In the genomic region with DNA sequence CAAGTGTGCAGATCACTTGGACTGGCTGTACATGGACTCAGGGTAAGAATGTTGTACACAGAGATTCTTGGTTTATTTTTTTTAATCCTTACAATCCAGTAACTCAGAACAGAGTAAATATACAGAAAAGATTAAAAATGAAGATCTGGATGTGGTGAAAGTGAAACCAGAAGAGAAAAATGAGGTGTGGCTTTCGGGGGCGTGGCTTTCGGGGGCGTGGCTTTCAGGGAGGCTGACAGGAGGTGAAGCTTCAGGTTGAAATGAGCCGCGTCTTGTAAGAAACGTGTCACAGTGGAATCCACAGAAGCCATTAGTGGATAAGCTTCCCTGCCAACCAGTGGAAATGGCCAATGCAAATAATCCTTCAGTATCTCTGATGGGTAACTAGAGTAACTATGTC, we compare ENCODE assay signal across 12 mouse cellular contexts. TPM values are rescaled to one million over a fixed set of nuclear protein-coding genes. Genes with fewer than 3 reads are reported as not detected.
DNase-seq lines count a peak whose midpoint lies in the region; ATAC-seq lines count a peak whose summit lies in the region.
"Had no signal": no experiment of that assay in that cellular context is flagged by ENCODE, and none has a peak within 500 bp of the region (broad histone marks: within the 10 kb centered on the region; RNA-seq: fewer than 3 reads in every experiment).

No protein-coding gene starts in this region.

- no peak overlapping the region for H3K4me2 ChIP-seq in midbrain, embryonic 14.5 days (ENCODE audit: low read length)
- H3K4me2 ChIP-seq: heart, embryonic 15.5 days had no signal

- H3K4me3 ChIP-seq in midbrain, embryonic 14.5 days (replicated peaks; ENCODE audit: low read depth, low read length) = no peak overlapping the region
- H3K4me3 ChIP-seq: forebrain, embryonic 10.5 days; heart, embryonic 15.5 days; limb, embryonic 10.5 days had no signal

- H3K27me3 ChIP-seq in midbrain, embryonic 14.5 days (ENCODE audit: control insufficient read depth, insufficient read depth, low read length) = no peaks in the 10 kb centered on the region
- H3K27me3 ChIP-seq: heart, embryonic 15.5 days had no signal

- no peak overlapping the region for H3K9ac ChIP-seq in midbrain, embryonic 14.5 days (replicated peaks; ENCODE audit: low read length)
- H3K9ac ChIP-seq: heart, embryonic 15.5 days had no signal

- H3K36me3 ChIP-seq in midbrain, embryonic 14.5 days (ENCODE audit: control insufficient read depth, insufficient read depth, low read length) = peaks cover 45% of the 10 kb centered on the region

- 86% methylated on average over 7 of the region's 7 CpGs for WGBS in midbrain, embryonic 14.5 days

- DNase-seq in kidney, postnatal 4 days = peak; percentile 11 to 13
- DNase-seq in kidney, postnatal 14 days = no peak
- DNase-seq in NIH3T3 (ENCODE audit: low read depth) = peak; percentile 5
- peak; percentile 57 for DNase-seq in naive thymus-derived CD4-positive, alpha-beta T cell, adult 2 months (ENCODE audit: low read depth)
- DNase-seq in adrenal gland, postnatal 10 days = no peak
- no peak for DNase-seq in left cerebral cortex, postnatal 10 days (ENCODE audit: extremely low spot score in 1 of 2, low spot score in 2 of 2)
- DNase-seq in midbrain, embryonic 14.5 days = no peak
- DNase-seq: gastrocnemius, postnatal 36 days had no signal

- no peak overlapping the region for H3K27ac ChIP-seq in midbrain, embryonic 14.5 days (replicated peaks; ENCODE audit: low read depth, low read length)
- H3K27ac ChIP-seq: forebrain, embryonic 10.5 days; heart, embryonic 15.5 days; limb, embryonic 10.5 days had no signal

- no peaks in the 10 kb centered on the region for H3K9me3 ChIP-seq in midbrain, embryonic 14.5 days (ENCODE audit: control insufficient read depth, low read length)
- H3K9me3 ChIP-seq: forebrain, embryonic 10.5 days; heart, embryonic 15.5 days; limb, embryonic 10.5 days had no signal

- intact Hi-C loops in left cerebral cortex, postnatal 10 days (cut with DNase I) = no loop called here

- ATAC-seq in granulocyte monocyte progenitor cell, adult 5-6 weeks (replicated peaks; ENCODE audit: poor library complexity, severe bottlenecking) = peak; percentile 52; the same call in 1 of the 2 replicates
- ATAC-seq in midbrain, embryonic 14.5 days (ENCODE audit: low FRiP score, low TSS enrichment) = no peak

- H3K4me1 ChIP-seq in midbrain, embryonic 14.5 days (ENCODE audit: control insufficient read depth, insufficient read depth, low read length) = no peaks in the 10 kb centered on the region
- H3K4me1 ChIP-seq: forebrain, embryonic 10.5 days; limb, embryonic 10.5 days had no signal

RNA-seq across cellular contexts. Expression of a gene that starts 7.1 kb away (rescaled TPM):
- total RNA-seq in granulocyte monocyte progenitor cell, adult 5-6 weeks (2014; fragmentation: Nextera tagmentation) = 52.6 and 57.0 TPM in 2 replicates
- total RNA-seq in granulocyte monocyte progenitor cell, adult 5-6 weeks (2017) = 52.2 and 70.0 TPM in 2 replicates
- total RNA-seq in adrenal gland, postnatal 10 days (2021) = 10 to 100 TPM; 38.8 to 42.3 TPM
- total RNA-seq in left cerebral cortex, postnatal 10 days (2021) = 10 to 100 TPM; 29.6 to 33.0 TPM
- polyA plus RNA-seq in midbrain, embryonic 14.5 days (2014; fragmentation: Nextera tagmentation; extraction: Ambion mirVana) = 43.7 and 55.1 TPM in 2 replicates

RNA-seq across cellular contexts. Expression of a gene that starts 7.1 kb away (rescaled TPM):
- total RNA-seq in granulocyte monocyte progenitor cell, adult 5-6 weeks (2014; fragmentation: Nextera tagmentation) = 20.6 and 28.2 TPM in 2 replicates
- total RNA-seq in granulocyte monocyte progenitor cell, adult 5-6 weeks (2017) = 27.9 and 28.1 TPM in 2 replicates
- total RNA-seq in adrenal gland, postnatal 10 days (2021) = 10 to 100 TPM; 29.3 to 35.3 TPM
- total RNA-seq in left cerebral cortex, postnatal 10 days (2021) = 10 to 100 TPM; 41.8 to 48.7 TPM
- polyA plus RNA-seq in midbrain, embryonic 14.5 days (2014; fragmentation: Nextera tagmentation; extraction: Ambion mirVana) = 37.1 and 46.6 TPM in 2 replicates

RNA-seq across cellular contexts. Expression of a gene that starts 46.4 kb away (rescaled TPM):
- 17.5 and 18.2 TPM in 2 replicates for total RNA-seq in granulocyte monocyte progenitor cell, adult 5-6 weeks (2014; fragmentation: Nextera tagmentation)
- 8.0 and 15.7 TPM in 2 replicates for total RNA-seq in granulocyte monocyte progenitor cell, adult 5-6 weeks (2017)
- 10 to 100 TPM; 43.4 to 52.3 TPM for total RNA-seq in adrenal gland, postnatal 10 days (2021)
- total RNA-seq in left cerebral cortex, postnatal 10 days (2021) = 10 to 100 TPM; 19.6 to 21.1 TPM
- polyA plus RNA-seq in midbrain, embryonic 14.5 days (2014; fragmentation: Nextera tagmentation; extraction: Ambion mirVana) = 10.2 and 10.7 TPM in 2 replicates

RNA-seq across cellular contexts. Expression of a gene that starts 47.8 kb away (rescaled TPM):
- 64.5 and 70.8 TPM in 2 replicates for total RNA-seq in granulocyte monocyte progenitor cell, adult 5-6 weeks (2014; fragmentation: Nextera tagmentation)
- total RNA-seq in granulocyte monocyte progenitor cell, adult 5-6 weeks (2017) = 229 and 234 TPM in 2 replicates
- 10 to 100 TPM; 33.7 to 36.6 TPM for total RNA-seq in adrenal gland, postnatal 10 days (2021)
- 10 to 100 TPM; 23.3 to 25.8 TPM for total RNA-seq in left cerebral cortex, postnatal 10 days (2021)
- 89.1 and 119 TPM in 2 replicates for polyA plus RNA-seq in midbrain, embryonic 14.5 days (2014; fragmentation: Nextera tagmentation; extraction: Ambion mirVana)

RNA-seq across cellular contexts. Expression of a gene that starts 52.6 kb away (rescaled TPM):
- total RNA-seq in granulocyte monocyte progenitor cell, adult 5-6 weeks (2014; fragmentation: Nextera tagmentation) = 81.8 and 96.0 TPM in 2 replicates
- 44.8 and 46.8 TPM in 2 replicates for total RNA-seq in granulocyte monocyte progenitor cell, adult 5-6 weeks (2017)
- 100 to 1,000 TPM in 1 of 2 experiments, 10 to 100 TPM in 1; 93.8 to 101 TPM for total RNA-seq in adrenal gland, postnatal 10 days (2021)
- 10 to 100 TPM; 39.2 to 39.4 TPM for total RNA-seq in left cerebral cortex, postnatal 10 days (2021)
- polyA plus RNA-seq in midbrain, embryonic 14.5 days (2014; fragmentation: Nextera tagmentation; extraction: Ambion mirVana) = 62.8 and 68.3 TPM in 2 replicates

Comparison
In these comparisons a context has a peak if more than half of its experiments do, and no peak if none do; other contexts are left out.
1. DNase-seq: peak in kidney, postnatal 4 days (2 of 2), NIH3T3 (single experiment) and naive thymus-derived CD4-positive, alpha-beta T cell, adult 2 months (single experiment); none in kidney, postnatal 14 days (single experiment), adrenal gland, postnatal 10 days (single experiment), left cerebral cortex, postnatal 10 days (0 of 2) and midbrain, embryonic 14.5 days (single experiment).